Mouse (Mus musculus): ENCODE data around the gene Itga1. TPM values are rescaled to one million over a fixed set of nuclear protein-coding genes. Genes with fewer than 3 reads are reported as not detected.

Itga1 gene
- total and polyA plus RNA-seq, 3 experiments, result under 0.01 to 0.04 (median 0.01) TPM

- Histone ChIP-seq H3K9ac (ENCODE audit: insufficient read depth, low read depth) (no peak overlapping the region), H3K4me1 (ENCODE audit: control insufficient read depth in 1 of 2, insufficient read depth in 2 of 2) (peaks cover 8 to 12% of the 10 kb centered on the region in 2 experiments; a peak in 3 of 4 replicates), H3K79me2 (replicated peaks; ENCODE audit: control insufficient read depth, extremely low read depth, insufficient read depth, poor library complexity, severe bottlenecking) (no peaks in the 10 kb centered on the region), H3K4me3 (replicated peaks in 1 of 3; ENCODE audit: low read depth in 2 of 3, low read length in 2 of 3, poor library complexity in 1 of 3) (no peak overlapping the region), H3K4me2 (ENCODE audit: insufficient read depth, low read depth, poor library complexity, severe bottlenecking) (no peak overlapping the region), H3K27ac (ENCODE audit: insufficient read depth, low read depth) (no peak overlapping the region), H3K9me3 (replicated peaks; ENCODE audit: low read length) (no peaks in the 10 kb centered on the region), H3K27me3 (replicated peaks) (no peaks in the 10 kb centered on the region), H3K36me3 (replicated peaks in 1 of 2; ENCODE audit: control insufficient read depth in 1 of 2, insufficient read depth in 1 of 2, low read length in 1 of 2) (no peaks in the 10 kb centered on the region)
- in situ Hi-C loops (cut with MboI; ENCODE audit: low pct_ligation_motif_present, low pct_unique_long_range_greater_than_20kb, low sequenced_read_pairs), result no loop called here
- dilution Hi-C loops (cut with MboI; ENCODE audit: extremely low pct_ligation_motif_present, extremely low pct_unique_long_range_greater_than_20kb, low sequenced_read_pairs), result no loop called here
- no peak for TF ChIP-seq BHLHE40 (IDR thresholded peaks at IDR 0.05; ENCODE audit: low read depth, low read length)
- TF ChIP-seq CTCF (conservative IDR thresholded peaks at IDR 0.05 in 1 of 2, IDR thresholded peaks at IDR 0.05 in 1 of 2; ENCODE audit: low read depth in 2 of 2, low read length in 2 of 2), result no peak
- TF ChIP-seq ZC3H11A (IDR thresholded peaks at IDR 0.05; ENCODE audit: low read depth, low read length), result no peak
- no peak for TF ChIP-seq IRF4 (IDR thresholded peaks at IDR 0.05; ENCODE audit: low read depth, low read length)
- TF ChIP-seq MEF2A (IDR thresholded peaks at IDR 0.05; ENCODE audit: borderline replicate concordance, low read depth, low read length), result no peak
- no peak for TF ChIP-seq CHD1 (IDR thresholded peaks at IDR 0.05; ENCODE audit: low read depth, low read length)
- no peak for TF ChIP-seq UBTF (IDR thresholded peaks at IDR 0.05; ENCODE audit: low read depth, low read length)
- TF ChIP-seq MAZ (IDR thresholded peaks at IDR 0.05; ENCODE audit: low read depth, low read length), result no peak
- TF ChIP-seq MYC (IDR thresholded peaks at IDR 0.05; ENCODE audit: low read depth, low read length), result no peak
- no peak for TF ChIP-seq SIN3A (IDR thresholded peaks at IDR 0.05; ENCODE audit: low read length)
- TF ChIP-seq GABPA (IDR thresholded peaks at IDR 0.05; ENCODE audit: insufficient replicate concordance, low read depth, low read length), result no peak
- no peak for TF ChIP-seq TBP (conservative IDR thresholded peaks at IDR 0.05; ENCODE audit: low read depth, low read length)
- no peak for TF ChIP-seq USF1 (IDR thresholded peaks at IDR 0.05; ENCODE audit: low read depth, low read length)
- TF ChIP-seq ZMIZ1 (IDR thresholded peaks at IDR 0.05; ENCODE audit: low read depth, low read length), result no peak
- no peak for TF ChIP-seq MAX (IDR thresholded peaks at IDR 0.05; ENCODE audit: low read length)
- no peak for DNase-seq (ENCODE audit: extremely low read depth)
These were observed 186.8 kb downstream of the Itga1 start for GRCm38 (mm10) chr13:114914963-114915362.

- Histone ChIP-seq H3K9me3 (replicated peaks; ENCODE audit: low read length) (no peaks in the 10 kb centered on the region), H3K27ac (ENCODE audit: insufficient read depth, low read depth) (no peak overlapping the region), H3K4me1 (ENCODE audit: control insufficient read depth in 1 of 2, insufficient read depth in 2 of 2) (peaks cover 9 to 12% of the 10 kb centered on the region in 2 experiments; a peak in 3 of 4 replicates), H3K79me2 (replicated peaks; ENCODE audit: control insufficient read depth, extremely low read depth, insufficient read depth, poor library complexity, severe bottlenecking) (no peaks in the 10 kb centered on the region), H3K36me3 (replicated peaks in 1 of 2; ENCODE audit: control insufficient read depth in 1 of 2, insufficient read depth in 1 of 2, low read length in 1 of 2) (no peaks in the 10 kb centered on the region), H3K9ac (ENCODE audit: insufficient read depth, low read depth) (no peak overlapping the region), H3K4me2 (ENCODE audit: insufficient read depth, low read depth, poor library complexity, severe bottlenecking) (no peak overlapping the region), H3K27me3 (replicated peaks) (no peaks in the 10 kb centered on the region), H3K4me3 (replicated peaks in 1 of 3; ENCODE audit: low read depth in 2 of 3, low read length in 2 of 3, poor library complexity in 1 of 3) (no peak overlapping the region)
- DNase-seq (ENCODE audit: extremely low read depth), result no peak
- no peak for TF ChIP-seq ELF1 (IDR thresholded peaks at IDR 0.05; ENCODE audit: low read depth, low read length)
- TF ChIP-seq MAZ (IDR thresholded peaks at IDR 0.05; ENCODE audit: low read depth, low read length), result no peak
- no peak for TF ChIP-seq HCFC1 (IDR thresholded peaks at IDR 0.05; ENCODE audit: low read depth, low read length)
- TF ChIP-seq JUND (conservative IDR thresholded peaks at IDR 0.05; ENCODE audit: low read depth, low read length), result no peak
- TF ChIP-seq NELFE (IDR thresholded peaks at IDR 0.05; ENCODE audit: low read depth, low read length), result no peak
- TF ChIP-seq TBP (conservative IDR thresholded peaks at IDR 0.05; ENCODE audit: low read depth, low read length), result no peak
- TF ChIP-seq POLR2A (IDR thresholded peaks at IDR 0.05; ENCODE audit: low read depth, low read length), result no peak
- no peak for TF ChIP-seq MAX (IDR thresholded peaks at IDR 0.05; ENCODE audit: low read length)
- TF ChIP-seq MXI1 (IDR thresholded peaks at IDR 0.05; ENCODE audit: low read depth, low read length), result no peak
- no peak for TF ChIP-seq NRF1 (IDR thresholded peaks at IDR 0.05; ENCODE audit: low read depth, low read length)
- TF ChIP-seq USF2 (conservative IDR thresholded peaks at IDR 0.05; ENCODE audit: low read depth, low read length), result no peak
- no peak for TF ChIP-seq PAX5 (IDR thresholded peaks at IDR 0.05; ENCODE audit: low read length)
- no peak for TF ChIP-seq CHD2 (IDR thresholded peaks at IDR 0.05; ENCODE audit: low read length)
- no peak for TF ChIP-seq ZKSCAN1 (IDR thresholded peaks at IDR 0.05; ENCODE audit: borderline replicate concordance, low read depth, low read length)
- no peak for TF ChIP-seq MYC (IDR thresholded peaks at IDR 0.05; ENCODE audit: low read depth, low read length)
- TF ChIP-seq MEF2A (IDR thresholded peaks at IDR 0.05; ENCODE audit: borderline replicate concordance, low read depth, low read length), result no peak
- no peak for TF ChIP-seq TCF12 (IDR thresholded peaks at IDR 0.05; ENCODE audit: low read depth, low read length)
- no peak for TF ChIP-seq ETS1 (conservative IDR thresholded peaks at IDR 0.05; ENCODE audit: low read depth, low read length)
- no peak for TF ChIP-seq USF1 (IDR thresholded peaks at IDR 0.05; ENCODE audit: low read depth, low read length)
- TF ChIP-seq RAD21 (IDR thresholded peaks at IDR 0.05; ENCODE audit: low read depth, low read length), result no peak
- dilution Hi-C loops (cut with MboI; ENCODE audit: extremely low pct_ligation_motif_present, extremely low pct_unique_long_range_greater_than_20kb, low sequenced_read_pairs), result no loop called here
- in situ Hi-C loops (cut with MboI; ENCODE audit: low pct_ligation_motif_present, low pct_unique_long_range_greater_than_20kb, low sequenced_read_pairs), result no loop called here
These were observed 187.2 kb downstream of the Itga1 start for GRCm38 (mm10) chr13:114914559-114914958.
